Mouse (Mus musculus) embryo, embryonic 10 days (tissue): ENCODE results near the gene Med1.

Experiments used
- DNase-seq: peaks from one replicate; pipeline ENCODE4 v3.0.0-alpha.2; 2015; ENCODE audit warnings: low spot score

The Med1 gene

GRCm38 (mm10) chr11:98149304-98149750, 43.8 kb downstream of the Med1 start:
- DNase-seq = peak; percentile 93

GRCm38 (mm10) chr11:98148551-98149301, 44.4 kb downstream of the Med1 start:
- DNase-seq = peak; percentile 35

GRCm38 (mm10) chr11:98145856-98146255, 47.2 kb downstream of the Med1 start:
- DNase-seq = no peak

GRCm38 (mm10) chr11:98142545-98142944, 50.5 kb downstream of the Med1 start:
- no peak for DNase-seq

GRCm38 (mm10) chr11:98138894-98139293, 54.2 kb downstream of the Med1 start:
- DNase-seq = no peak

GRCm38 (mm10) chr11:98137836-98138235, 55.3 kb downstream of the Med1 start:
- no peak for DNase-seq

GRCm38 (mm10) chr11:98134951-98135350, 58.1 kb downstream of the Med1 start:
- no peak for DNase-seq

- DNase-seq = no peak
These were observed 69.7 kb downstream of the Med1 start for GRCm38 (mm10) chr11:98123424-98123823.

GRCm38 (mm10) chr11:98114363-98114762, 78.7 kb downstream of the Med1 start:
- no peak for DNase-seq

GRCm38 (mm10) chr11:98113504-98113903, 79.6 kb downstream of the Med1 start:
- DNase-seq = no peak

GRCm38 (mm10) chr11:98109706-98110105, 83.4 kb downstream of the Med1 start:
- DNase-seq = no peak
